ENCODE assay signal across 26 mouse cellular contexts in the genomic region with DNA sequence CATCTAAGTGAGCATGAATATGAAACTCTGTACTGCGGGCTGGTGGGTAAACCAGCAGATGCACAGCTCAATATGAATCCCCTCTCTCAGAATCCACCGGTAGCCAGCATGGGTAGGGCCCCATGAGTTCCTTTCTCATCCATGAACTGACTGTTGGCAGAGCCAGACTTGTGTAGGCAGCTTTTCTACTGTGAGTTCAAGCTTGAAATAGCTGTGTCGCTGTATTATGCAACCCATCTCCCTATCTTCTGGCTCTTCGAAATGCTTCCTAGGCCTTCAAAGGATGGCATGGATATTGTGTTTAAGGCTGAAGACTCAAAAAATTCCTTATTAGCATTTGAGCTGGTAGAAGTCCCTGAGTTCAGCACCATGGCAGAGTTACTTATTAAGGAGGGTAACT. TPM values are rescaled to one million over a fixed set of nuclear protein-coding genes. Genes with fewer than 3 reads are reported as not detected.
DNase-seq lines count a peak whose midpoint lies in the region; ATAC-seq and TF ChIP-seq lines count a peak whose summit lies in the region.
"Had no signal": no experiment of that assay in that cellular context is flagged by ENCODE, and none has a peak within 500 bp of the region (broad histone marks: within the 10 kb centered on the region; RNA-seq: fewer than 3 reads in every experiment).

No protein-coding gene starts in this region.

- H3K4me3 ChIP-seq in left cerebral cortex, adult 2 months = no peak overlapping the region
- no peak overlapping the region for H3K4me3 ChIP-seq in MEL (ENCODE audit: control insufficient read depth in 1 of 2, insufficient read depth in 1 of 2, low read depth in 2 of 2, low read length in 2 of 2)
- H3K4me3 ChIP-seq in stomach, postnatal 0 days (ENCODE audit: low read depth, low read length) = no peak overlapping the region
- H3K4me3 ChIP-seq: erythroblast, embryonic 14.5 days; gastrocnemius, adult 2 months; heart, adult 2 months; heart, embryonic 12.5 days; liver, embryonic 15.5 days had no signal

- TF ChIP-seq RAD21 in MEL (IDR thresholded peaks at IDR 0.05; ENCODE audit: low read depth, low read length) = no peak

- peak overlapping the region; percentile 27; the same call in 1 of the 2 replicates for H3K9ac ChIP-seq in MEL (ENCODE audit: control insufficient read depth, low read depth, low read length, poor library complexity, severe bottlenecking)
- no peak overlapping the region for H3K9ac ChIP-seq in stomach, postnatal 0 days (ENCODE audit: low read length)
- H3K9ac ChIP-seq: heart, embryonic 12.5 days; hindbrain, embryonic 14.5 days; liver, embryonic 15.5 days had no signal

- intact Hi-C loops in left cerebral cortex, adult 2 months (cut with DNase I) = no loop called here
- intact Hi-C loops in left cerebral cortex, postnatal 10 days (cut with DNase I) = no loop called here

- no peaks in the 10 kb centered on the region for H3K9me3 ChIP-seq in MEL (replicated peaks; ENCODE audit: insufficient read depth, low read length)
- no peaks in the 10 kb centered on the region for H3K9me3 ChIP-seq in stomach, postnatal 0 days (ENCODE audit: control insufficient read depth, low read length)
- H3K9me3 ChIP-seq: heart, embryonic 12.5 days; liver, embryonic 15.5 days had no signal

- ATAC-seq in stomach, postnatal 0 days (ENCODE audit: low FRiP score, low TSS enrichment) = no peak
- ATAC-seq: forebrain, embryonic 16.5 days; intestine, postnatal 0 days; midbrain, embryonic 16.5 days had no signal

- H3K27me3 ChIP-seq in MEL (ENCODE audit: control insufficient read depth in 1 of 2, insufficient read depth in 2 of 2, low read length in 2 of 2) = no peaks in the 10 kb centered on the region
- no peaks in the 10 kb centered on the region for H3K27me3 ChIP-seq in stomach, postnatal 0 days (ENCODE audit: control insufficient read depth, insufficient read depth, low read length)
- H3K27me3 ChIP-seq: heart, embryonic 12.5 days; liver, embryonic 15.5 days had no signal

- H3K4me1 ChIP-seq in MEL (ENCODE audit: control insufficient read depth in 1 of 2, insufficient read depth in 2 of 2, low read length in 2 of 2) = peaks cover 26 to 35% of the 10 kb centered on the region in 2 experiments
- no peaks in the 10 kb centered on the region for H3K4me1 ChIP-seq in stomach, postnatal 0 days (replicated peaks; ENCODE audit: control insufficient read depth, insufficient read depth)
- H3K4me1 ChIP-seq: heart, embryonic 12.5 days; liver, embryonic 15.5 days had no signal

- no peak for TF ChIP-seq EP300 in MEL (IDR thresholded peaks at IDR 0.05; ENCODE audit: low read depth in 1 of 2, low read length in 2 of 2)
- no peak for TF ChIP-seq EP300 in stomach, postnatal 0 days (optimal IDR thresholded peaks at IDR 0.05)

- H3K36me3 ChIP-seq in MEL (ENCODE audit: control insufficient read depth in 1 of 2, insufficient read depth in 2 of 2, low read length in 2 of 2) = peaks cover 10 to 56% of the 10 kb centered on the region in 2 experiments
- H3K36me3 ChIP-seq in stomach, postnatal 0 days (ENCODE audit: control insufficient read depth, insufficient read depth, low read length) = no peaks in the 10 kb centered on the region
- H3K36me3 ChIP-seq: liver, embryonic 15.5 days had no signal

- TF ChIP-seq CTCF in left cerebral cortex, adult 2 months (IDR thresholded peaks at IDR 0.05) = no peak
- no peak for TF ChIP-seq CTCF in MEL (IDR thresholded peaks at IDR 0.05 in 2 of 3, conservative IDR thresholded peaks at IDR 0.05 in 1 of 3; ENCODE audit: control insufficient read depth in 1 of 3, insufficient read depth in 1 of 3, low read depth in 2 of 3, low read length in 3 of 3, poor library complexity in 1 of 3, severe bottlenecking in 1 of 3)
- no peak for TF ChIP-seq CTCF in stomach, postnatal 0 days (IDR thresholded peaks at IDR 0.05; ENCODE audit: low read depth)

- no peak for TF ChIP-seq POLR2A in MEL (IDR thresholded peaks at IDR 0.05; ENCODE audit: control insufficient read depth in 1 of 2, insufficient read depth in 1 of 2, low read depth in 1 of 2, low read length in 2 of 2, poor library complexity in 1 of 2)

- H3K79me2 ChIP-seq in MEL (ENCODE audit: control insufficient read depth, insufficient read depth, low read length, poor library complexity) = peaks cover 11% of the 10 kb centered on the region

- no peak overlapping the region for H3K4me2 ChIP-seq in stomach, postnatal 0 days (replicated peaks; ENCODE audit: low read depth)
- H3K4me2 ChIP-seq: heart, embryonic 12.5 days; hindbrain, embryonic 14.5 days; liver, embryonic 15.5 days; midbrain, embryonic 11.5 days had no signal

- WGBS in stomach, postnatal 0 days = 88% methylated on average over 4 of the region's 4 CpGs

- DNase-seq in heart, adult 11 months = peak; percentile 51
- DNase-seq in heart, postnatal 4 days = no peak
- DNase-seq in left cerebral cortex, adult 2 months (ENCODE audit: extremely low spot score in 1 of 2, low spot score in 2 of 2) = no peak
- no peak for DNase-seq in left cerebral cortex, postnatal 10 days (ENCODE audit: extremely low spot score in 1 of 2, low spot score in 2 of 2)
- DNase-seq in MEL (ENCODE audit: low read depth, low spot score) = no peak
- DNase-seq in left cerebral cortex, adult 9 months (ENCODE audit: low spot score in 2 of 2) = peak; percentile 20 to 46
- DNase-seq in stomach, postnatal 0 days (ENCODE audit: low spot score) = no peak
- DNase-seq: adrenal gland, postnatal 14 days; cerebellum, adult 11-12 months; cerebellum, adult 9-11 months; gastrocnemius, adult 2 months; gastrocnemius, postnatal 36 days; heart, adult 2 months; kidney, adult 9 months; kidney, postnatal 10 days; liver; lung, postnatal 36 days; right cerebral cortex, postnatal 14 days had no signal

- peak overlapping the region; percentile 79 for H3K27ac ChIP-seq in left cerebral cortex, adult 2 months
- H3K27ac ChIP-seq in MEL (ENCODE audit: control insufficient read depth, low read depth, low read length) = peak overlapping the region; percentile 96
- no peak overlapping the region for H3K27ac ChIP-seq in stomach, postnatal 0 days (replicated peaks)
- H3K27ac ChIP-seq: gastrocnemius, adult 2 months; heart, adult 2 months; hindbrain, embryonic 14.5 days; liver, embryonic 15.5 days had no signal

TF ChIP-seq in MEL, 35 proteins besides CTCF, POLR2A, EP300 and RAD21:
- TF ChIP-seq MAFK (IDR thresholded peaks at IDR 0.05; ENCODE audit: borderline replicate concordance, low read depth, low read length) (no peak), TBP (IDR thresholded peaks at IDR 0.05; ENCODE audit: low read depth, low read length) (no peak), UBTF (IDR thresholded peaks at IDR 0.05; ENCODE audit: borderline replicate concordance, insufficient read depth, low read depth, low read length) (no peak), MAX (IDR thresholded peaks at IDR 0.05; ENCODE audit: low read length) (no peak), MAZ (IDR thresholded peaks at IDR 0.05; ENCODE audit: low read depth, low read length) (no peak), ELF1 (IDR thresholded peaks at IDR 0.05; ENCODE audit: low read depth, low read length) (no peak), USF2 (IDR thresholded peaks at IDR 0.05; ENCODE audit: borderline replicate concordance in 1 of 2, insufficient read depth in 1 of 2, low read depth in 1 of 2, low read length in 2 of 2) (no peak), NRF1 (IDR thresholded peaks at IDR 0.05; ENCODE audit: insufficient read depth, low read depth, low read length, poor library complexity, severe bottlenecking) (no peak), USF1 (IDR thresholded peaks at IDR 0.05; ENCODE audit: low read depth, low read length) (no peak), POLR2AphosphoS5 (IDR thresholded peaks at IDR 0.05; ENCODE audit: borderline replicate concordance, low read depth, low read length) (no peak), ZC3H11A (IDR thresholded peaks at IDR 0.05; ENCODE audit: low read depth, low read length) (no peak), JUND (IDR thresholded peaks at IDR 0.05; ENCODE audit: low read depth, low read length) (no peak), GABPA (IDR thresholded peaks at IDR 0.05; ENCODE audit: low read depth, low read length) (no peak), MYC (IDR thresholded peaks at IDR 0.05; ENCODE audit: low read depth, low read length) (no peak), ZKSCAN1 (IDR thresholded peaks at IDR 0.05; ENCODE audit: low read depth, low read length) (no peak), CHD1 (IDR thresholded peaks at IDR 0.05; ENCODE audit: low read depth, low read length) (no peak), SMC3 (IDR thresholded peaks at IDR 0.05; ENCODE audit: low read depth, low read length) (no peak), MYB (IDR thresholded peaks at IDR 0.05; ENCODE audit: low read depth, low read length) (no peak)

RNA-seq across cellular contexts. Expression of a gene that starts 23.2 kb away (rescaled TPM):
- total RNA-seq in heart, postnatal 4 days (2021) = 10 to 100 TPM in 1 of 2 experiments, 1 to 10 TPM in 1; 8.2 to 10.6 TPM
- total RNA-seq in left cerebral cortex, adult 2 months (2021) = 1 to 10 TPM; 1.4 to 4.6 TPM
- total RNA-seq in left cerebral cortex, postnatal 10 days (2021) = 1 to 10 TPM; 2.9 to 5.5 TPM
- total RNA-seq in MEL (2012; rRNA removed) = 40.4 and 46.7 TPM in 2 replicates
- 10 to 100 TPM; 64.1 to 99.1 TPM for polyA plus RNA-seq in MEL (2012; ENCODE audit: insufficient read depth in 1 of 2, insufficient read length in 2 of 2, low read depth in 1 of 2, low replicate concordance in 2 of 2, missing spikeins in 1 of 2)
- polyA plus RNA-seq in stomach, postnatal 0 days (2015; fragmentation: Nextera tagmentation; extraction: Ambion mirVana) = 4.6 and 4.8 TPM in 2 replicates
- polyA plus RNA-seq: erythroblast, embryonic 14.5 days had no signal

Comparison
In these comparisons a context has a peak if more than half of its experiments do, and no peak if none do; other contexts are left out.
1. DNase-seq: peak in heart, adult 11 months (single experiment) and left cerebral cortex, adult 9 months (2 of 2); none in heart, postnatal 4 days (single experiment), left cerebral cortex, adult 2 months (0 of 2), left cerebral cortex, postnatal 10 days (0 of 2), MEL (single experiment) and stomach, postnatal 0 days (single experiment).